Mouse (Mus musculus) midbrain, postnatal 0 days (tissue): ENCODE measurements at regions not wholly inside any gene's neighbourhood (a gene's known extent, or its start where the extent isn't known, plus 50 kb on each side); places are given as distances from the start of the nearest gene placed in this dataset.

Experiments
- ATAC-seq: fragments of 200-750 bp; cut with Nextera tagmentation; 2 replicates; pipeline ENCODE4 v1.8.0; 2017; ENCODE audit warnings: moderate number of reproducible peaks, mild to moderate bottlenecking, moderate TSS enrichment, moderate library complexity; ENCODE audit not compliant: low FRiP score
- DNase-seq: peaks from one replicate; pipeline ENCODE4 v3.0.0-alpha.2; 2015; ENCODE audit warnings: low spot score
- H3K27ac ChIP-seq: fragments of 300-500 bp; sonication (generic); 2 replicates; pipeline ENCODE4 v1.5.1; 2014; ENCODE audit warnings: low read depth, mild to moderate bottlenecking, low read length, mixed read lengths
- H3K27me3 ChIP-seq: fragments of 300-500 bp; sonication (generic); 2 replicates; pipeline ENCODE4 v1.6.1; 2014; ENCODE audit warnings: low read length, control low read depth, mixed read lengths; ENCODE audit not compliant: insufficient read depth
- H3K36me3 ChIP-seq: fragments of 300-500 bp; sonication (generic); 2 replicates; pipeline ENCODE4 v1.6.1; 2014; ENCODE audit warnings: low read length, control low read depth, mixed read lengths; ENCODE audit not compliant: insufficient read depth
- H3K4me1 ChIP-seq: fragments of 300-500 bp; sonication (generic); 2 replicates; pipeline ENCODE4 v1.6.1; 2014; ENCODE audit warnings: mild to moderate bottlenecking, control low read depth, antibody characterized with exemption, low read length, mixed read lengths; ENCODE audit not compliant: insufficient read depth
- H3K4me2 ChIP-seq: fragments of 300-500 bp; sonication (generic); 2 replicates; pipeline ENCODE4 v1.6.1; 2014; ENCODE audit warnings: low read depth, mild to moderate bottlenecking, low read length, mixed read lengths; ENCODE audit not compliant: poor library complexity, severe bottlenecking
- H3K4me3 ChIP-seq: fragments of 300-500 bp; sonication (generic); 2 replicates; pipeline ENCODE4 v1.5.1; 2014; ENCODE audit warnings: low read depth, mild to moderate bottlenecking, low read length, moderate library complexity
- H3K9ac ChIP-seq: fragments of 300-500 bp; sonication (generic); replicated peaks from 2 replicates; pipeline ENCODE4 v1.6.1; 2014; ENCODE audit warnings: mild to moderate bottlenecking, low read length, moderate library complexity, mixed read lengths; ENCODE audit not compliant: poor library complexity, severe bottlenecking
- H3K9me3 ChIP-seq: fragments of 300-500 bp; sonication (generic); 2 replicates; pipeline ENCODE4 v1.6.1; 2016; ENCODE audit warnings: low read length, control low read depth
- CTCF ChIP-seq: IDR thresholded peaks from 2 replicates; pipeline ENCODE4 v1.5.1; 2016; ENCODE audit warnings: antibody characterized with exemption, mild to moderate bottlenecking
- WGBS: fragments of 180-500 bp; shearing (Covaris S2); extraction: QIAGEN DNeasy Blood & Tissue Kit; methylation state at CpG from one replicate; pipeline ENCODE4 v1.1.7; 2014; 5-methylcytosine and 5-hydroxymethylcytosine counted together

DNA sequence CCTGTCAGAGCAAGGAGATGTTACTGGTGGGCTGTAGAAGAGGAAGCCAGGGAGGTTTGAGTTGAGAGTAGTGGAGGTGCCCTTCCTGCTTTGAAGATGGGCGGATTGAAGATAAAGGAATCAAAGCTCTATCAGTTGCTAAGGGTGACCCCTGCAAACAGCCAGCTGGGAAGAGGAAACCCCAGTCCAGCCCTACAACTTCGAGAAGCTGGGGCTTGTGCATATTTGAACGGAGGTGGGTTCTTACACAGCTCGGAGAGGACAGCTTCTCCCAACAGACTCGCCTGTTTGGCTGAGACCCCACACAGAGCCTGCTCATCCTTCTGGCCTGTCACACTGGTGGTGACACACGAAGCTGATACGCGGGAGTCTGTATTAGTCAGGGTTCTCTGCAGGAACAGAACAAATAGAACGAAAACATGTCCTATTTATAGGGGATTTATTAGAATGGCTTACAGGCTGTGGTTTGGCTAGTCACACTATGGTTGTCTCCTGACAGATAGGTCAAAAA is 60.6 kb upstream of the Slc25a33 start:
- H3K9ac ChIP-seq, result no peak overlapping the region
- DNase-seq (no peak), ATAC-seq (no peak)
- WGBS, result 78% methylated on average over 9 of the region's 9 CpGs
- no peaks in the 10 kb centered on the region for H3K27me3 ChIP-seq
- no peak for TF ChIP-seq CTCF
- H3K4me2 ChIP-seq, result no peak overlapping the region
- H3K4me3 ChIP-seq, result no peak overlapping the region
- H3K27ac ChIP-seq, result no peak overlapping the region
- H3K4me1 ChIP-seq, result no peaks in the 10 kb centered on the region
- no peaks in the 10 kb centered on the region for H3K36me3 ChIP-seq
- no peaks in the 10 kb centered on the region for H3K9me3 ChIP-seq

GRCm38 (mm10) chr4:149832446-149833101 is 58.5 kb upstream of the Slc25a33 start:
- H3K4me3 ChIP-seq, result no peak overlapping the region
- H3K4me1 ChIP-seq, result no peaks in the 10 kb centered on the region
- H3K27ac ChIP-seq, result no peak overlapping the region
- no peak overlapping the region for H3K4me2 ChIP-seq
- no peaks in the 10 kb centered on the region for H3K36me3 ChIP-seq
- WGBS, result 52% methylated on average over 10 of the region's 10 CpGs
- H3K27me3 ChIP-seq, result no peaks in the 10 kb centered on the region
- DNase-seq (no peak), ATAC-seq (no peak)
- H3K9me3 ChIP-seq, result no peaks in the 10 kb centered on the region
- no peak for TF ChIP-seq CTCF
- no peak overlapping the region for H3K9ac ChIP-seq

DNA sequence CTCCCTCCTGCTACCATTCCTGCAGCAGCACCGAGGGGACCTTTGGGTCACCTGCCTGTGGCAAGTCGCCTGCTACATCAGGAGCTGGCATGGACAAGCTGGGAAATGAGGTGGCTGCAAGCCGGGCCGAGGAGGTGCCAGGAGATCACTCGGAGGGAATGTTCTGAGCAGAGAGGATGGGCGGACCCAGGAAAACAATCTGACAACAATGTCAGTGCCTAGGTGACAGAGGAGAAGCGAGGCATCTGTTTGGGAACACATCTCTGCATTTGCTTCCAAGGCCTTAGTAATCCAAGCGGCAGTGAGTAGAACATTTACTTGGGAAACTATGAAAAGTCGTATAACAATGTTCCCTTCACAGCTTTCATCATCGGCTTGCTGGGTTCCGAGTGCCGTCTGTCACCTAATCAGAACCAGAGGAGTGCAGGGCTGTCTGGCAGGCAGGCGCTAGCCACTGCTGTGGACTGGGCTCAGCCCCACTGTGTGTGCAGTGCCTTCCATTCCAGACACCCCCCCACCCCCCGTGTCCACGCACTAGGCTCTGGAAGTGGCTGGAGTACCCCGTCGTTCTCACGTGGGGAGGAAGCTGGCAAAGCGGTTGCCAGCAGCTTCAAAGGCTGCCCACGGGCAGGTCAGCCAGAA is 56.6 kb upstream of the Slc25a33 start:
- WGBS, result 76% methylated on average over 20 of the region's 20 CpGs
- H3K4me3 ChIP-seq, result no peak overlapping the region
- H3K4me1 ChIP-seq, result no peaks in the 10 kb centered on the region
- DNase-seq (no peak), ATAC-seq (no peak)
- H3K27ac ChIP-seq, result no peak overlapping the region
- no peaks in the 10 kb centered on the region for H3K27me3 ChIP-seq
- H3K36me3 ChIP-seq, result no peaks in the 10 kb centered on the region
- H3K9me3 ChIP-seq, result no peaks in the 10 kb centered on the region
- no peak overlapping the region for H3K9ac ChIP-seq
- H3K4me2 ChIP-seq, result no peak overlapping the region
- TF ChIP-seq CTCF, result no peak

- Histone ChIP-seq H3K4me3 (no peak overlapping the region), H3K9ac (no peak overlapping the region), H3K9me3 (no peaks in the 10 kb centered on the region), H3K27ac (no peak overlapping the region), H3K4me2 (no peak overlapping the region), H3K36me3 (no peaks in the 10 kb centered on the region), H3K27me3 (no peaks in the 10 kb centered on the region), H3K4me1 (no peaks in the 10 kb centered on the region)
- 93% methylated on average over 4 of the region's 4 CpGs for WGBS
- TF ChIP-seq CTCF, result no peak
- ATAC-seq, result no peak
- no peak for DNase-seq
Measured at GRCm38 (mm10) chr4:149829964-149830363, 55.9 kb upstream of the Slc25a33 start.

GRCm38 (mm10) chr4:149827784-149828183 is 53.7 kb upstream of the Slc25a33 start:
- H3K36me3 ChIP-seq, result no peaks in the 10 kb centered on the region
- no peak overlapping the region for H3K27ac ChIP-seq
- no peak for TF ChIP-seq CTCF
- no peak overlapping the region for H3K4me3 ChIP-seq
- no peak for DNase-seq
- no peak overlapping the region for H3K9ac ChIP-seq
- no peaks in the 10 kb centered on the region for H3K4me1 ChIP-seq
- H3K4me2 ChIP-seq, result no peak overlapping the region
- H3K9me3 ChIP-seq, result no peaks in the 10 kb centered on the region
- 94% methylated on average over 4 of the region's 4 CpGs for WGBS
- H3K27me3 ChIP-seq, result no peaks in the 10 kb centered on the region
- ATAC-seq, result no peak
